Mouse (Mus musculus) brain, embryonic 14.5 days (tissue): ENCODE results near the gene Hoxc6.

Experiments used
- CTCF ChIP-seq: fragments of 200-500 bp; IDR thresholded peaks from 2 replicates; pipeline ENCODE4 v1.5.1; 2012; ENCODE audit warnings: inconsistent platforms, mild to moderate bottlenecking, moderate library complexity, borderline replicate concordance; ENCODE audit not compliant: insufficient read depth, insufficient read length; ENCODE audit errors: extremely low read depth
- POLR2A ChIP-seq: fragments of 200-500 bp; IDR thresholded peaks from 2 replicates; pipeline ENCODE4 v1.6.1; 2012; ENCODE audit warnings: mild to moderate bottlenecking, inconsistent platforms, borderline replicate concordance; ENCODE audit not compliant: poor library complexity, insufficient read depth, insufficient read length, severe bottlenecking; ENCODE audit errors: extremely low read depth

- TF ChIP-seq POLR2A: no peak
- no peak for TF ChIP-seq CTCF
These were observed 13.9 kb downstream of the Hoxc6 start for GRCm38 (mm10) chr15:103011928-103012486.
